Mouse (Mus musculus) CH12.LX (cell line): ENCODE data around the gene Mfrp. TPM values are rescaled to one million over a fixed set of nuclear protein-coding genes. Genes with fewer than 3 reads are reported as not detected.

ENCODE experiments used
- DNase-seq: peaks from one replicate; pipeline ENCODE4 v3.0.0-alpha.2; 2013; ENCODE audit errors: extremely low read depth
- H3K27ac ChIP-seq: 2 replicates; pipeline ENCODE4 v1.5.1; 2012; ENCODE audit warnings: low read depth, mild to moderate bottlenecking, control low read depth, moderate library complexity; ENCODE audit not compliant: insufficient read depth
- H3K27me3 ChIP-seq: replicated peaks from 2 replicates; pipeline ENCODE3; 2012; ENCODE audit warnings: inconsistent platforms
- H3K36me3 ChIP-seq, 2 experiments: replicated peaks in 1 of 2; 2 replicates each; pipeline versions ENCODE3 to v1.6.1; 2012; ENCODE audit warnings: inconsistent platforms in 1 of 2, low read length in 1 of 2, mild to moderate bottlenecking in 1 of 2, mixed read lengths in 1 of 2, moderate library complexity in 1 of 2; ENCODE audit not compliant: control insufficient read depth in 1 of 2, insufficient read depth in 1 of 2
- H3K4me1 ChIP-seq, 2 experiments: 2 replicates each; pipeline ENCODE4 v1.6.1; 2012; ENCODE audit warnings: inconsistent platforms in 1 of 2, moderate library complexity in 1 of 2; ENCODE audit not compliant: insufficient read depth in 2 of 2, control insufficient read depth in 1 of 2
- H3K4me2 ChIP-seq: 2 replicates; pipeline ENCODE4 v1.6.1; 2012; ENCODE audit warnings: low read depth, mild to moderate bottlenecking, control low read depth; ENCODE audit not compliant: poor library complexity, insufficient read depth, severe bottlenecking
- H3K4me3 ChIP-seq, 3 experiments: fragments of 150-350 bp in 1 of 3; sonication (generic) in 1 of 3; replicated peaks in 1 of 3; 2 replicates each; pipeline versions ENCODE3 to v1.5.1; 2011 to 2012; ENCODE audit warnings: low read depth in 2 of 3, low read length in 2 of 3, mild to moderate bottlenecking in 2 of 3, moderate library complexity in 2 of 3, control low read depth in 1 of 3, improper control_type of control experiment in 1 of 3, inconsistent platforms in 1 of 3, mixed read lengths in 1 of 3; ENCODE audit not compliant: poor library complexity in 1 of 3
- H3K79me2 ChIP-seq: replicated peaks from 2 replicates; pipeline ENCODE4 v1.6.1; 2012; ENCODE audit warnings: mild to moderate bottlenecking, moderate library complexity; ENCODE audit not compliant: control insufficient read depth, poor library complexity, insufficient read depth, severe bottlenecking; ENCODE audit errors: extremely low read depth
- H3K9ac ChIP-seq: 2 replicates; pipeline ENCODE4 v1.6.1; 2012; ENCODE audit warnings: low read depth, mild to moderate bottlenecking, control low read depth, moderate library complexity; ENCODE audit not compliant: insufficient read depth
- H3K9me3 ChIP-seq: replicated peaks from 2 replicates; pipeline ENCODE3; 2012; ENCODE audit warnings: low read length, inconsistent platforms, mixed read lengths
- BHLHE40 ChIP-seq: IDR thresholded peaks from 2 replicates; pipeline ENCODE4 v1.6.1; 2011; ENCODE audit warnings: mild to moderate bottlenecking, low read depth, low read length, improper control_type of control experiment
- CHD1 ChIP-seq: IDR thresholded peaks from 2 replicates; pipeline ENCODE4 v1.6.1; 2012; ENCODE audit warnings: low read depth, low read length, improper control_type of control experiment, inconsistent platforms
- CTCF ChIP-seq, 2 experiments: IDR thresholded peaks in 1 of 2; conservative IDR thresholded peaks in 1 of 2; 2 replicates each; pipeline ENCODE4 v1.5.1; 2011 to 2012; ENCODE audit warnings: low read depth in 2 of 2, low read length in 2 of 2, improper control_type of control experiment in 1 of 2, inconsistent platforms in 1 of 2, mild to moderate bottlenecking in 1 of 2, moderate library complexity in 1 of 2
- ELF1 ChIP-seq: IDR thresholded peaks from 2 replicates; pipeline ENCODE4 v1.6.1; 2014; ENCODE audit warnings: low read depth, mild to moderate bottlenecking, inconsistent platforms, low read length, improper control_type of control experiment
- EP300 ChIP-seq: IDR thresholded peaks from 2 replicates; pipeline ENCODE4 v1.6.1; 2011; ENCODE audit warnings: low read length, improper control_type of control experiment
- ETS1 ChIP-seq: conservative IDR thresholded peaks from 2 replicates; pipeline ENCODE4 v1.6.1; 2012; ENCODE audit warnings: low read depth, mild to moderate bottlenecking, inconsistent platforms, low read length, improper control_type of control experiment, moderate library complexity
- HCFC1 ChIP-seq: IDR thresholded peaks from 2 replicates; pipeline ENCODE4 v1.6.1; 2012; ENCODE audit warnings: low read depth, mild to moderate bottlenecking, inconsistent platforms, low read length, improper control_type of control experiment
- JUN ChIP-seq: IDR thresholded peaks from 2 replicates; pipeline ENCODE4 v1.6.1; 2011; ENCODE audit warnings: low read depth, mild to moderate bottlenecking, low read length, improper control_type of control experiment, moderate library complexity; ENCODE audit not compliant: insufficient read depth
- JUND ChIP-seq: conservative IDR thresholded peaks from 2 replicates; pipeline ENCODE4 v1.6.1; 2011; ENCODE audit warnings: low read depth, low read length, improper control_type of control experiment
- MAX ChIP-seq: IDR thresholded peaks from 2 replicates; pipeline ENCODE4 v1.6.1; 2011; ENCODE audit warnings: low read length, improper control_type of control experiment
- MAZ ChIP-seq: IDR thresholded peaks from 2 replicates; pipeline ENCODE4 v1.6.1; 2012; ENCODE audit warnings: low read depth, mild to moderate bottlenecking, inconsistent platforms, low read length, improper control_type of control experiment, moderate library complexity
- MXI1 ChIP-seq: IDR thresholded peaks from 2 replicates; pipeline ENCODE4 v1.6.1; 2011; ENCODE audit warnings: mild to moderate bottlenecking, low read depth, low read length, improper control_type of control experiment
- MYC ChIP-seq: IDR thresholded peaks from 2 replicates; pipeline ENCODE4 v1.6.1; 2011; ENCODE audit warnings: low read depth, mild to moderate bottlenecking, improper control_type of control experiment, low read length
- NELFE ChIP-seq: IDR thresholded peaks from 2 replicates; pipeline ENCODE4 v1.6.1; 2011; ENCODE audit warnings: low read depth, low read length, improper control_type of control experiment
- PAX5 ChIP-seq: IDR thresholded peaks from 2 replicates; pipeline ENCODE4 v1.6.1; 2012; ENCODE audit warnings: low read length, inconsistent platforms, mixed read lengths
- POLR2A ChIP-seq: IDR thresholded peaks from 2 replicates; pipeline ENCODE4 v1.6.1; 2011; ENCODE audit warnings: low read depth, mild to moderate bottlenecking, improper control_type of control experiment, low read length
- POLR2AphosphoS2 ChIP-seq: IDR thresholded peaks from 2 replicates; pipeline ENCODE4 v1.6.1; 2011; ENCODE audit warnings: low read depth, low read length, improper control_type of control experiment
- RAD21 ChIP-seq: IDR thresholded peaks from 2 replicates; pipeline ENCODE4 v1.6.1; 2011; ENCODE audit warnings: low read depth, mild to moderate bottlenecking, low read length, improper control_type of control experiment, moderate library complexity
- RCOR1 ChIP-seq: conservative IDR thresholded peaks from 2 replicates; pipeline ENCODE4 v1.6.1; 2012; ENCODE audit warnings: low read depth, mild to moderate bottlenecking, inconsistent platforms, low read length, improper control_type of control experiment
- SIN3A ChIP-seq: IDR thresholded peaks from 2 replicates; pipeline ENCODE4 v1.6.1; 2012; ENCODE audit warnings: low read length, improper control_type of control experiment, inconsistent platforms
- SMC3 ChIP-seq: IDR thresholded peaks from 2 replicates; pipeline ENCODE4 v1.6.1; 2011; ENCODE audit warnings: low read depth, low read length, improper control_type of control experiment
- TCF12 ChIP-seq: IDR thresholded peaks from 2 replicates; pipeline ENCODE4 v1.6.1; 2014; ENCODE audit warnings: low read depth, mild to moderate bottlenecking, inconsistent platforms, low read length, improper control_type of control experiment
- UBTF ChIP-seq: IDR thresholded peaks from 2 replicates; pipeline ENCODE4 v1.6.1; 2012; ENCODE audit warnings: low read depth, mild to moderate bottlenecking, inconsistent platforms, low read length, improper control_type of control experiment, moderate library complexity
- ZKSCAN1 ChIP-seq: IDR thresholded peaks from 2 replicates; pipeline ENCODE4 v1.6.1; 2012; ENCODE audit warnings: low read depth, inconsistent platforms, low read length, improper control_type of control experiment, borderline replicate concordance
- ZMIZ1 ChIP-seq: IDR thresholded peaks from 2 replicates; pipeline ENCODE4 v1.6.1; 2012; ENCODE audit warnings: low read depth, mild to moderate bottlenecking, inconsistent platforms, low read length, improper control_type of control experiment
- ZNF384 ChIP-seq: IDR thresholded peaks from 2 replicates; pipeline ENCODE4 v1.6.1; 2012; ENCODE audit warnings: low read depth, low read length, improper control_type of control experiment, inconsistent platforms
- dilution Hi-C: fragments of 300-500 bp; cut with MboI; formaldehyde crosslinking; loops from 2 replicates; pipeline ENCODE4 v1.14.3; 2020; ENCODE audit warnings: low sequenced_read_pairs; ENCODE audit not compliant: extremely low pct_unique_long_range_greater_than_20kb, extremely low pct_ligation_motif_present
- in situ Hi-C: fragments of 300-500 bp; cut with MboI; formaldehyde crosslinking; loops from 3 replicates; pipeline ENCODE4 v1.14.3; 2019; ENCODE audit warnings: low sequenced_read_pairs, low pct_ligation_motif_present, low pct_unique_long_range_greater_than_20kb, mixed read lengths
- polyA plus RNA-seq: library from polyadenylated mRNA; unstranded; fragments of >175 nt; gene quantifications from 2 replicates; pipeline ENCODE4 v1.2.1, GENCODE M21; 2012; ENCODE audit warnings: low read depth; ENCODE audit not compliant: insufficient read length
- total RNA-seq, 2 experiments: library from RNA; depleted of rRNA; stranded (reverse); fragments of 300-350 nt in 1 of 2; fragments of >200 nt in 1 of 2; gene quantifications; 2 replicates each; pipeline ENCODE4 v1.2.3; 2012 to 2014

Gene Mfrp
- total and polyA plus RNA-seq, 3 experiments, result not detected

GRCm38 (mm10) chr9:44119948-44120465 lies 18.5 kb downstream of the Mfrp start:
- dilution Hi-C loops, result no loop called here
- H3K4me3 ChIP-seq, result no peak overlapping the region
- peaks cover 7 to 37% of the 10 kb centered on the region in 2 experiments; a peak in 3 of 4 replicates for H3K4me1 ChIP-seq
- no peaks in the 10 kb centered on the region for H3K27me3 ChIP-seq
- no peaks in the 10 kb centered on the region for H3K9me3 ChIP-seq
- no peaks in the 10 kb centered on the region for H3K36me3 ChIP-seq
- in situ Hi-C loops, result loop anchor here (10.0 kb wide), 1 partner anchor 145 kb away; the partner anchor contains the start of gene Nlrx1
- no peak for TF ChIP-seq ELF1
- no peak for TF ChIP-seq MAX
- TF ChIP-seq BHLHE40, result 0 out of 2 replicates have a peak, but pooled peaks have one; percentile 12
- TF ChIP-seq ZMIZ1, result no peak
- no peak for TF ChIP-seq ETS1
- no peak for TF ChIP-seq POLR2A
- no peak for TF ChIP-seq MYC
- no peak for TF ChIP-seq JUND
- H3K79me2 ChIP-seq, result no peaks in the 10 kb centered on the region
- H3K27ac ChIP-seq, result no peak overlapping the region
- no peak overlapping the region for H3K4me2 ChIP-seq
- H3K9ac ChIP-seq, result no peak overlapping the region
- no peak for DNase-seq

GRCm38 (mm10) chr9:44124317-44124716 lies 22.8 kb downstream of the Mfrp start:
- Histone ChIP-seq H3K79me2 (no peaks in the 10 kb centered on the region), H3K36me3 (no peaks in the 10 kb centered on the region), H3K9me3 (no peaks in the 10 kb centered on the region), H3K4me1 (peaks cover 7 to 32% of the 10 kb centered on the region in 2 experiments; a peak in 3 of 4 replicates), H3K27me3 (peaks cover 8% of the 10 kb centered on the region), H3K27ac (no peak overlapping the region), H3K4me3 (no peak overlapping the region), H3K4me2 (no peak overlapping the region), H3K9ac (no peak overlapping the region)
- in situ Hi-C loops (loop anchor here (10.0 kb wide), 1 partner anchor 140 kb away; the partner anchor contains the start of gene Nlrx1), dilution Hi-C loops (no loop called here)
- TF ChIP-seq POLR2A (no peak), RAD21 (peak; percentile 37), POLR2AphosphoS2 (no peak), JUND (no peak), SMC3 (peak; percentile 73), CTCF (conservative IDR thresholded peaks at IDR 0.05 in 1 of 2, IDR thresholded peaks at IDR 0.05 in 1 of 2; ENCODE audit: low read depth in 2 of 2, low read length in 2 of 2) (peak; percentile 50 to 76), ZKSCAN1 (no peak)
- no peak for DNase-seq

GRCm38 (mm10) chr9:44125026-44125425 lies 23.5 kb downstream of the Mfrp start:
- peaks cover 3 to 32% of the 10 kb centered on the region in 2 experiments; a peak in 3 of 4 replicates for H3K4me1 ChIP-seq
- H3K9me3 ChIP-seq, result no peaks in the 10 kb centered on the region
- peaks cover 14% of the 10 kb centered on the region for H3K27me3 ChIP-seq
- no peak overlapping the region for H3K27ac ChIP-seq
- no peak overlapping the region for H3K4me2 ChIP-seq
- H3K4me3 ChIP-seq, result no peak overlapping the region
- in situ Hi-C loops, result loop anchor here (10.0 kb wide), 1 partner anchor 140 kb away; the partner anchor contains the start of gene Nlrx1
- no peak for DNase-seq
- no peak overlapping the region for H3K9ac ChIP-seq
- dilution Hi-C loops, result no loop called here
- H3K36me3 ChIP-seq, result no peaks in the 10 kb centered on the region
- no peaks in the 10 kb centered on the region for H3K79me2 ChIP-seq
- no peak for TF ChIP-seq PAX5
- no peak for TF ChIP-seq EP300
- TF ChIP-seq JUND, result no peak
- no peak for TF ChIP-seq SMC3
- TF ChIP-seq ETS1, result no peak
- TF ChIP-seq MXI1, result no peak
- no peak for TF ChIP-seq JUN
- no peak for TF ChIP-seq CHD1
- TF ChIP-seq NELFE, result no peak
- TF ChIP-seq SIN3A, result no peak
- TF ChIP-seq TCF12, result no peak
- no peak for TF ChIP-seq RCOR1
- no peak for TF ChIP-seq MYC
- no peak for TF ChIP-seq ZNF384
- TF ChIP-seq HCFC1, result no peak
- TF ChIP-seq ZKSCAN1, result no peak
- no peak for TF ChIP-seq MAZ
- no peak for TF ChIP-seq POLR2AphosphoS2
- no peak for TF ChIP-seq UBTF
